Mouse (Mus musculus) forebrain, embryonic 14.5 days (tissue): ENCODE measurements around the gene Gm49337. TPM values are rescaled to one million over a fixed set of nuclear protein-coding genes. Genes with fewer than 3 reads are reported as not detected.

Experiments
- ATAC-seq: fragments of 200-750 bp; cut with Nextera tagmentation; 2 replicates; pipeline ENCODE4 v1.8.0; 2017; ENCODE audit warnings: mild to moderate bottlenecking, moderate library complexity
- DNase-seq: peaks from one replicate; pipeline ENCODE4 v3.0.0-alpha.2; 2015; ENCODE audit warnings: low spot score
- H3K27ac ChIP-seq: fragments of 300-500 bp; sonication (generic); 2 replicates; pipeline ENCODE4 v1.5.1; 2014; ENCODE audit warnings: low read depth, mild to moderate bottlenecking, control low read depth, low read length, moderate library complexity
- H3K27me3 ChIP-seq: fragments of 300-500 bp; sonication (generic); replicated peaks from 2 replicates; pipeline ENCODE4 v1.6.1; 2014; ENCODE audit warnings: low read length, control low read depth, mixed read lengths; ENCODE audit not compliant: control insufficient read depth, insufficient read depth
- H3K36me3 ChIP-seq: fragments of 300-500 bp; sonication (generic); 2 replicates; pipeline ENCODE4 v1.6.1; 2014; ENCODE audit warnings: low read length, control low read depth; ENCODE audit not compliant: control insufficient read depth, insufficient read depth
- H3K4me1 ChIP-seq: fragments of 300-500 bp; sonication (generic); 2 replicates; pipeline ENCODE4 v1.6.1; 2014; ENCODE audit warnings: antibody characterized with exemption, low read length, control low read depth; ENCODE audit not compliant: control insufficient read depth, insufficient read depth
- H3K4me2 ChIP-seq: fragments of 300-500 bp; sonication (generic); 2 replicates; pipeline ENCODE4 v1.6.1; 2014; ENCODE audit warnings: mild to moderate bottlenecking, control low read depth, low read length
- H3K4me3 ChIP-seq: fragments of 300-500 bp; sonication (generic); 2 replicates; pipeline ENCODE4 v1.5.1; 2014; ENCODE audit warnings: low read depth, low read length, control low read depth
- H3K9ac ChIP-seq: fragments of 300-500 bp; sonication (generic); 2 replicates; pipeline ENCODE4 v1.6.1; 2014; ENCODE audit warnings: mild to moderate bottlenecking, low read length, control low read depth, moderate library complexity
- H3K9me3 ChIP-seq: fragments of 300-500 bp; sonication (generic); replicated peaks from 2 replicates; pipeline ENCODE4 v1.6.1; 2016; ENCODE audit warnings: low read length, control low read depth, mixed read lengths; ENCODE audit not compliant: control insufficient read depth
- WGBS: fragments of 180-500 bp; shearing (Covaris S2); extraction: QIAGEN DNeasy Blood & Tissue Kit; methylation state at CpG from one replicate; pipeline ENCODE4 v1.1.7; 2014; 5-methylcytosine and 5-hydroxymethylcytosine counted together
- polyA plus RNA-seq: library from polyadenylated mRNA; unstranded; fragments of >200 nt; fragmentation: Nextera tagmentation; extraction: Ambion mirVana; gene quantifications from 2 replicates; pipeline ENCODE4 v1.2.1, GENCODE M21; 2014

Gene Gm49337
- polyA plus RNA-seq, 1 experiment from 2014 or later = not detected

DNA sequence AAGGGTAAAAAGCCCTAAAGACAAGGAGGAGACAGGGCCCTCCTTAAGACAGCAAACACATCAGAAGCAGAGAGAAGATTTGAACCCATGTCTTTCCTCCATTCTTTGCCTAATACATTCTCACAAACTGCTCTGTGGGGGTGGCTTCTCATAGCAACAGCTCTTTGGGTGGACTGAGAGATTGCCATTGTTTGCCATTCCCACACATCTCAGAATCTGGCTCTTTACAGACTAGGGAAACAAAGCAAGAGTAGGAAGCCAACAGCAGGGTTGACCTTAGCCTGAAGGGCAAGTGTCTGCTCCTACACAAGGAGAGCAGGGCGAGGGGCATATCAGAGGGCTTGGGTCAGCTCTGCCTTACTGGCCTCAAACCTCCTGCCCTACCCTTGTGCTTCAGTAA, 31.4 kb upstream of the Gm49337 start:
- ATAC-seq (no peak), DNase-seq (no peak)
- Histone ChIP-seq H3K4me1 (peaks cover 9% of the 10 kb centered on the region; the same call in 1 of the 2 replicates), H3K9me3 (no peaks in the 10 kb centered on the region), H3K27ac (no peak overlapping the region), H3K9ac (no peak overlapping the region), H3K36me3 (no peaks in the 10 kb centered on the region), H3K4me2 (no peak overlapping the region), H3K4me3 (no peak overlapping the region), H3K27me3 (peaks cover 5% of the 10 kb centered on the region; the same call in 1 of the 2 replicates)
- WGBS = 73% methylated on average over 1 of the region's 1 CpGs

DNA sequence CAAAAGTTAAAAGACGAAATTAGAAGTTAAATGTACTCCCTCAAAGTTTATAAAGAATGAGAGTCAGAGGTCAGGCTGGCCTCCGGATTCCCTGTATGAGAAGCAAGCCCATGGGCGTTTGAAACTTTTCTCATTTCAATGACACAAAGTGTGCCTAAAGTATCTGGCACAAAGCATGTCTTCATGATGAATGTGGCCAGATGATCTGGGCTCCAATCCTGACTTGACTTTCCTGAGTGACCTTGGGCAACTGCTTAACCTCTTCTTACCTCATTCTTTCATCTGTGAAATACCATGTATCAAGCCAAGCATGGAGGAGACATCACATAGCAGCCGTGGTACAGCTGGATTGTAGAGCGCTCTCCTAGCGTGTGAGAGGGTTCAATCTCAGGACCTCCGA, 30.9 kb upstream of the Gm49337 start:
- 83% methylated on average over 7 of the region's 7 CpGs for WGBS

DNA sequence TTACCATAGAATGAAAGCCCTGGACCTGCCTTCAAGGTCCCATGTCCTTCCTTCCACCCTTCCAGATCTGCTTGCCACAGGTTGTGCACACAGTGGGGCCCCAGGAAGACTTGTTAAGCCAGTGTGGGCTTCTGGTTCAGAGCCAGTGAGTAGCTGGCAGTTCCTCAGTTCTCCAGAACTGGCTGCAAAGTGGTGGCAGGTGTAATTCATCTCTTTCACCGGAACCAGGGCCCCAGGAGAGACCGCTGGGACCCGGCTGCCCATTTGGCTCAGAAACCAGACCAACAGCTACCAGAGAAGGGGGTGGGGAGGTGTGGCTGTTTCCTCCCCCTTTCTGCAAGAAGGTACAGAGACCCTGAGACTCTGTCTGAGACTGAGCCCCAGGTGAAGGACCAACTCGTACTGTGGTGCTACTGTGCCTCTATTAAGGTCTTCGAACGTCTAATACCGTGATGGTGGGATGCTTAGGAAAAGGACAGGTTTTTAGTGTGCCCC, 29.8 kb upstream of the Gm49337 start:
- DNase-seq (no peak), ATAC-seq (0 out of 2 replicates have a peak, but pooled peaks have one; percentile 13)

More for the DNA sequence above, 30.9 kb upstream of the Gm49337 start:
- Histone ChIP-seq H3K27ac (no peak overlapping the region), H3K9ac (no peak overlapping the region), H3K9me3 (no peaks in the 10 kb centered on the region), H3K4me1 (peaks cover 9% of the 10 kb centered on the region; the same call in 1 of the 2 replicates), H3K36me3 (no peaks in the 10 kb centered on the region), H3K27me3 (peaks cover 5% of the 10 kb centered on the region; the same call in 1 of the 2 replicates), H3K4me3 (no peak overlapping the region), H3K4me2 (no peak overlapping the region)
- DNase-seq (no peak), ATAC-seq (no peak)

DNA sequence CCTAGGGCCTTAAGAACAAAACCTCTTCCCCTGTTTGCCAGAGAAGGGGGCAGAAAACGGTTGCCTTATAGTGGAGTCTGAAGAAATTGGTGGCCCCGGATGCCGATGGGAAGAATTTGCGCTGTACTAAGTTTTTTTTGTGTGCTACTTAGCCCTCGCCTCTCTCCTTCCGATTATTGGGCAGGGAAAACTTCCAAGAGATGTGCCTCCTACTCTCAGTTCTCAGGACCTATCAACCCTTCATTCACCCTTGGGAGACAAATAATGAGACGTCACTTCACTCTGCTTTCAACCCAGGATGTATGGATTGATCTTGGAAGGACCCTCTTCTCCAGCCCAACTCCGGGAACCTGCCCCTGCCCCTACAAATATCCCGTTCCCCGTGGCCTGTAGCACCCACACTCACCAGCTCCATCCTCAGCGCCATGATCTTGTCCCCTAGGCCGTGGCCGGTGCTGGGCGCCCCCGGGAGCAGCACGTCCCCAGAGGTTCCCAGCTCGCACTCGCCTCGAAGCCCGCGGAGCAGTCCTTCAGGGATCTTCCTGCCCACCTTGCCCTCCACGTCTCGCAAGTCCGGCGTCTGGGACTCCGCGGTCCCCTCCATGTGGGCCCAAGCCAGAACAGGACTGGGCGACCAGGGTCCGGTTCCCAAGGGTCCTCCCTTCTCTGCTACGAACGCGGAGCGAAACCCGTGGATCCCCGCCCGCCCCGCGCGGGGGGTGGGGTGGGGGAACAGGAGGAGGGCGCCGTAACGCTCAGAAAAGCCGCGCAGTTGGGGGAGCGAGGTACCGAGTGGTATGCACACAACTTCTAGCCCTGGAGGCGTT, 29.1 kb upstream of the Gm49337 start:
- Histone ChIP-seq H3K9ac (peak overlapping the region; percentile 70), H3K4me1 (peaks cover 9% of the 10 kb centered on the region; the same call in 1 of the 2 replicates), H3K4me2 (peak overlapping the region; percentile 95), H3K27me3 (peaks cover 5% of the 10 kb centered on the region; the same call in 1 of the 2 replicates), H3K9me3 (no peaks in the 10 kb centered on the region), H3K27ac (no peak overlapping the region), H3K4me3 (peak overlapping the region; percentile 64), H3K36me3 (no peaks in the 10 kb centered on the region)
- WGBS = under 1% methylated on average over 44 of the region's 47 CpGs
- ATAC-seq = peak; percentile 86
- peak; percentile 71 for DNase-seq

More for the DNA sequence above, 29.8 kb upstream of the Gm49337 start:
- Histone ChIP-seq H3K4me3 (peak overlapping the region; percentile 64; the same call in 1 of the 2 replicates), H3K4me1 (peaks cover 9% of the 10 kb centered on the region; the same call in 1 of the 2 replicates), H3K27me3 (peaks cover 5% of the 10 kb centered on the region; the same call in 1 of the 2 replicates), H3K36me3 (no peaks in the 10 kb centered on the region), H3K4me2 (peak overlapping the region; percentile 95), H3K9ac (no peak overlapping the region), H3K9me3 (no peaks in the 10 kb centered on the region), H3K27ac (no peak overlapping the region)
- WGBS = 7% methylated on average over 7 of the region's 7 CpGs

DNA sequence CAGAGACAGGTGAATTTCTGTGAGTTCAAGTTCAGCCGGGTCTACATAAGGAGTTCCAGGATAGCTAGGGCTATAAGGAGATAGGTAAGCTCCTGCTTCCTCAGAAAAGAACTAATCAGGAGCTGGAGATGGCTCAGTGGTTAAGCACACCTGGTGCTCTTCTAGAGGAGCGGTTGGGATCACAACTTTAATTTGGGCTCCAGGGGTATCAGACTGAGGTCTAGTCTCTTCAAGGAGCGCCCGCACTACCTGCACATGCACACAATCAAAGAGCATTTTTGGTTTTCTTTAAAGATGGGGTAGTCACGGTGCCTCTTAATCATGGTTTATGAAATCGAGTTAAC, 23.4 kb upstream of the Gm49337 start:
- H3K27me3 ChIP-seq = no peaks in the 10 kb centered on the region
- H3K4me3 ChIP-seq = peak overlapping the region; percentile 67
- H3K4me2 ChIP-seq = peak overlapping the region; percentile 78
- H3K9ac ChIP-seq = peak overlapping the region; percentile 95
- H3K36me3 ChIP-seq = peaks cover 29% of the 10 kb centered on the region
- DNase-seq = no peak
- no peaks in the 10 kb centered on the region for H3K9me3 ChIP-seq
- peaks cover 4% of the 10 kb centered on the region; the same call in 1 of the 2 replicates for H3K4me1 ChIP-seq
- 19% methylated on average over 6 of the region's 6 CpGs for WGBS
- peak; percentile 37; the same call in 1 of the 2 replicates for ATAC-seq
- H3K27ac ChIP-seq = peak overlapping the region; percentile 83; the same call in 1 of the 2 replicates

DNA sequence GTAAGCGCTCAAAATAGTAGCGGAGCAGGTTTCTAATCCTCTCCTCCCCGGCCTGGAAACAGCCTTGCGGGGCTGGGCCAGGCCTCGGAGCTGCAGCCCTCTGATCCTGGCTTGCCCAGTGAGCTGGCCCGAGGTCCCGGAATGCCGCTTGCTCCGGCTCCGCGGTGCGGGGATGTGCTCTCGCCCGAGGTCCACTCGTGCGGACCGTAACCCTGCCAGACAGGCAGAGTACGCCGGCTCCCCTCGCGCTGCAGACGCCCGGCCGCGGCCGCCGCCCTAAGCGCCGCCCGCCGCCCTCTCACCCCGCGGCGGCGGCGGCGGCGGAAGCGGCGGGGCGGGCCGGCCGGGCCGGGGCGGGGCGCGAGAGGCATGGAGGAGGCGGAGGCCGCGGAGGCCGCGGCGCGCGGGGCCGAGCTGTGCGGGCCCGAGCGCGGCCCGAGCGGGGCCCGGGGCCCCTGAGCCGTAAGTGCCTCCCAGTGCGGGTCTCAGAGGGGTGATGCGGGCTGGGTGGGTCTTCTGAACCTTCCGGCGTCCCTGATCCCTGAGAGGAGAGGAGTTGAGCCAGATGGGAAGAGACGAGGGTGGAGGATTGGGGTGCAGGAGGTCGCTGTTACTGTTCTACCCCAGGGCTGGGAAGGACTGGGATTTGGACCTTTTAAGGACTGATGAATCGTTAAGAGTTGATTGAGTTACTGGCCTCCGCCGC, 22.9 kb upstream of the Gm49337 start:
- DNase-seq (peak; percentile 66), ATAC-seq (peak; percentile 94)
- Histone ChIP-seq H3K9me3 (no peaks in the 10 kb centered on the region), H3K4me2 (peak overlapping the region; percentile 78), H3K4me3 (peak overlapping the region; percentile 67), H3K36me3 (peaks cover 34% of the 10 kb centered on the region), H3K27ac (peak overlapping the region; percentile 83), H3K27me3 (no peaks in the 10 kb centered on the region), H3K4me1 (peaks cover 4% of the 10 kb centered on the region; the same call in 1 of the 2 replicates), H3K9ac (peak overlapping the region; percentile 95)
- under 1% methylated on average over 65 of the region's 73 CpGs for WGBS

DNA sequence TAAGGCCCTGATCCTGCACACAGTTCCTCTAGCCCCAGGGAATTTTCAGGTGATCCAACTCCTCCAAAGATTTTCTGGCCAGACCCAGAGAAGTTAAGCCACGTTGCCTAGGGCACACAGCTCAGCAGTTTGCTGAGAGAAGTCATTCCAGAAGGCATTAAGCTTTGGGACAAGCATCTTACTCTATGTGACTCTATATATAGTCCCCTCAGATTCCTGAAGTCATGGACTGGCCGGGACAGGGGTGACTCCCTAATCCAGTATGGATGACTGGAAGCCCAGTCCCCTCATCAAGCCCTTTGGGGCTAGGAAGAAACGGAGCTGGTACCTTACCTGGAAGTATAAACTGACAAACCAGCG, 22.3 kb upstream of the Gm49337 start:
- H3K27ac ChIP-seq = no peak overlapping the region; the same call in 1 of the 2 replicates
- peak overlapping the region; percentile 95 for H3K9ac ChIP-seq
- peak overlapping the region; percentile 78 for H3K4me2 ChIP-seq
- peak overlapping the region; percentile 67 for H3K4me3 ChIP-seq
- H3K9me3 ChIP-seq = no peaks in the 10 kb centered on the region
- H3K36me3 ChIP-seq = peaks cover 39% of the 10 kb centered on the region
- no peak for DNase-seq
- H3K27me3 ChIP-seq = no peaks in the 10 kb centered on the region
- peaks cover 4% of the 10 kb centered on the region; the same call in 1 of the 2 replicates for H3K4me1 ChIP-seq
- 13% methylated on average over 4 of the region's 4 CpGs for WGBS
- peak; percentile 11; the same call in 1 of the 2 replicates for ATAC-seq

DNA sequence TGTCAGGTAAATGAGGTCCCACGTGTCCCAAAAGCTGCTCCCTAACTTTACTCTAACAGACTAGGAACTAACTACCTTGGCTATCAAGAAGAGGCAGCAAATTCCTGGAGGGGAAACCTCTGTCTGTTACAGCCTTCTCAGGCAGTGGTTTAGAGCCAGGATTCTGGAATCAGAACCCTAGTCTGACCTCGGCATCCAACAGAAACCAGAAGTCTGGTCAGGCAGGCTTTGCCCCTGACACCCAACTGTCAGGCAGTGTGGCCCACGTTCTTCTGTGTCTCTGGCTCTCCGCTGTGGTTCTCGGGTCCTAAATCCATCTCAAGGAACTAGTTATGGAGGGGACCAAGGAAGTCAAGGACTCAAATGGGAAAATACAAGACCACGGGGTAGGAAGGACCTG, 21.9 kb upstream of the Gm49337 start, which contains the start of gene Lurap1:
Gene Lurap1 (minus strand): TSS at position 101 of the 400 bp plus-strand sequence.
- ATAC-seq = no peak
- Histone ChIP-seq H3K4me3 (peak within 1 kb of the TSS; percentile 67), H3K4me1 (peaks cover 4% of the 10 kb centered on the region; the same call in 1 of the 2 replicates), H3K27me3 (no peaks in the 10 kb centered on the region), H3K36me3 (peaks cover 43% of the 10 kb centered on the region), H3K4me2 (peak within 1 kb of the TSS; percentile 78), H3K9ac (peak within 1 kb of the TSS; percentile 95), H3K9me3 (no peaks in the 10 kb centered on the region), H3K27ac (peak within 1 kb of the TSS; percentile 83)
- 78% methylated on average over 6 of the region's 6 CpGs for WGBS
- no peak for DNase-seq
